Mouse (Mus musculus) brain, embryonic 14.5 days (tissue): Measurements from ENCODE around the gene Lpgat1. TPM values are rescaled to one million over a fixed set of nuclear protein-coding genes. Genes with fewer than 3 reads are reported as not detected.
A peak's percentile ranks its signal among the peaks of the same experiment; 100 is the strongest.

Experiments used
- DNase-seq: peaks from one replicate; pipeline ENCODE4 v3.0.0-alpha.2; 2011; ENCODE audit warnings: low read depth
- CTCF ChIP-seq: fragments of 200-500 bp; IDR thresholded peaks from 2 replicates; pipeline ENCODE4 v1.5.1; 2012; ENCODE audit warnings: inconsistent platforms, mild to moderate bottlenecking, moderate library complexity, borderline replicate concordance; ENCODE audit not compliant: insufficient read depth, insufficient read length; ENCODE audit errors: extremely low read depth
- POLR2A ChIP-seq: fragments of 200-500 bp; IDR thresholded peaks from 2 replicates; pipeline ENCODE4 v1.6.1; 2012; ENCODE audit warnings: mild to moderate bottlenecking, inconsistent platforms, borderline replicate concordance; ENCODE audit not compliant: poor library complexity, insufficient read depth, insufficient read length, severe bottlenecking; ENCODE audit errors: extremely low read depth
- polyA plus RNA-seq: library from polyadenylated mRNA; depleted of rRNA; stranded (reverse); fragments of >200 nt; gene quantifications from 2 replicates; pipeline ENCODE4 v1.2.3, GENCODE M21; 2012

Gene Lpgat1
- polyA plus RNA-seq, 1 experiment, result 36.8 TPM

DNA sequence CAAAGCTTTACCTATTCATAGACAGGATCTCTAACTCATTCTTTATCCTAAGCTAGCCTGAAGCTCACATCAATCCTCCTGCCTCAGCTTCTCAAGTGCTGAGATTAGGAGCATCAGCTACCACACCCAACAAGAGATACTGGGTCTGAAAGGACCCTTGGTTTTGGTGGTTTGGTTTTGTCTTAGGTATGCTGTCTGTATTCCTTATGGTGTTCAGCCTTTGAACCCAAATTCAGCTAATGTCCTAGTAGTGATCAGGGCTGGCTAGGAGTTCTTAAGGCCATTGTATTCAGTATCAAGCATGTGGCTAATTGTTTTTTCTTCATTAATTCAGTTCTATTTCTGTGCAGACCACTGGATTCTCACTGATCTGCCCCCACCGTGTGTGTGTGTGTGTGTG is 493 bp upstream of the Lpgat1 start:
- no peak for DNase-seq
- TF ChIP-seq POLR2A, result no peak
- no peak for TF ChIP-seq CTCF

GRCm38 (mm10) chr1:191718522-191719281 is 1.1 kb downstream of the Lpgat1 start:
- TF ChIP-seq CTCF (no peak), POLR2A (no peak)
- peak; percentile 69 for DNase-seq

GRCm38 (mm10) chr1:191719326-191719725 is 1.7 kb downstream of the Lpgat1 start:
- peak; percentile 56 for DNase-seq
- TF ChIP-seq CTCF (no peak), POLR2A (no peak)

- DNase-seq, result peak; percentile 46
- TF ChIP-seq POLR2A, result no peak
- no peak for TF ChIP-seq CTCF
Observed at GRCm38 (mm10) chr1:191720419-191720818, 2.8 kb downstream of the Lpgat1 start.

GRCm38 (mm10) chr1:191722706-191723105 is 5.1 kb downstream of the Lpgat1 start:
- DNase-seq, result no peak

DNA sequence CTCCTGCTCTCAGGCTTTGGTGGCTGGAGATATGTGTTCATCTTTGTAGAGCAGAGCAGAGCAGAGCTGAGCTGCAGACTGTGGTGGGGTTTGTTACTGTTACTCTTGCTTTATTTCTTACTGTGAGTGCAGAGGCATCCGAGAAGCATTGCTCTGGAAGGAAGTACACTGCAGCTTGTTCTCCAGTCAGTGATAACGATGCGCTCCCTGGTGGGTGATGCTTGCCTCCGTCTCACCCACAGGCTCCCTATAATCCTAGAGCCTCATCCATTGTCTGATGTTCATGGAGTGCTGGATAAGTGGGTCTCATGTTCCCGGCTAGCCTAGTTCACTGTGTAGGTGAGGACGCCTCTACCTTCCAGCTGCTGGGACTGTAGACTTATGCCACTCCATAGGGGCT is 6.0 kb downstream of the Lpgat1 start:
- no peak for TF ChIP-seq POLR2A
- no peak for TF ChIP-seq CTCF
- DNase-seq, result no peak

More at GRCm38 (mm10) chr1:191722706-191723105, 5.1 kb downstream of the Lpgat1 start:
- TF ChIP-seq CTCF (no peak), POLR2A (no peak)

DNA sequence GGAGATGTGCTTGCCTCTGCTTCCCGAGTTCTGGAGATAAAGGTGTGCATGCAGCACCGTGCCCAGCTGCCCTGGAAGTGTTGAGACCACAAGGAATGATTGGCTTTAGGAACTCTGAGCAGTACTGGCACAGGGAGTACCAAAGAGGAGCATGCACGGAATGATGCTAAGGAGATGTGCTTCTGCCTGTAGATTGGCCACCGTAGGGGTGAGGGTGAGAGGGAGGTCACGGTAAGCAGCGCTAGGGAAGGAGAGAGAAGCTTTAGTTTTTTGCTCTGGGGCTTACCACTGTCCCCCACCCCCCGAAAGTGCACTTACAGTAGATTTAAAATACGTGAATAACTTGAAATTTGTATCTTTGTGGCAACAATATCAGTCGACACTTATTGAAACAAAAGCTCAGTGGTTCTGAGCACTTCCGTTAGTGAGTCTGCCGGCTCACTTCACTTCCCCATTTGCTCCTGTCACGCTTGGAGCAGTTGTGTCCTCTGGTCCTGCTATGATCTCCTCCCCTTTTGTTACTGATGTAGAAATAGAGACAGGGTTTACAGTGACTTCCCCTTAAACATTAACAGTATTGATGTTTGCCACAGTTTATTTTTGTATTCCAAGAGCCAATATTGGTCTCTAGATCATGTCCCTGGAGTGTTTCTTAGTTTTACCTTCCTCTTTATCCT is 6.9 kb downstream of the Lpgat1 start:
- TF ChIP-seq CTCF (no peak), POLR2A (no peak)

GRCm38 (mm10) chr1:191732623-191733022 is 15.0 kb downstream of the Lpgat1 start:
- TF ChIP-seq POLR2A, result no peak
- TF ChIP-seq CTCF, result no peak
- no peak for DNase-seq

More for the DNA sequence above, 6.9 kb downstream of the Lpgat1 start:
- DNase-seq, result no peak

- TF ChIP-seq POLR2A (no peak), CTCF (no peak)
- no peak for DNase-seq
Observed at GRCm38 (mm10) chr1:191733822-191734221, 16.2 kb downstream of the Lpgat1 start.

- no peak for DNase-seq
- TF ChIP-seq CTCF (no peak), POLR2A (no peak)
Observed at GRCm38 (mm10) chr1:191736425-191736824, 18.8 kb downstream of the Lpgat1 start.

- DNase-seq, result no peak
- TF ChIP-seq POLR2A (no peak), CTCF (no peak)
Observed at GRCm38 (mm10) chr1:191737871-191738270, 20.2 kb downstream of the Lpgat1 start.
